Mouse (Mus musculus): ENCODE measurements at regions not wholly inside any gene's neighbourhood (a gene's known extent, or its start where the extent isn't known, plus 50 kb on each side); places are given as distances from the start of the nearest gene placed in this dataset.

DNA sequence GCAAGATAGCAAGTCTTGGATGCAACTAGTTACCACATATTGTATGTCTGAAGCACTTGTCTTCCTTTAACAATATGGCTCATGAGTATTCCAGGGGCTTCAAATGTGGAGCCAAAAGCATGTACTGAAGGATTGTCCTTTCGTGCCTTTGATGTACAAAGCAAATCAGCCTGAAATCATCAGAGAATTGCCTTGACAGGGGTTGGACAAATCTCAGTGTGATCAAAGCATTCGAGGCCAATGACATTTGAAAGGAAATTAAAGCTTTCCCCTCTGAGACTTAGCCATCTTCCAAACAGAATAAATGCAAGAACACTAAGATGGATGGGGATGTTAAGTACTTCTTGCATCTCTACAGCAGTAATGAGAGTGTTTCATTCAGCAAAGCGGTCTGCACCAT is 1144.9 kb downstream of the Mat2b start:
- H3K27ac ChIP-seq (ENCODE audit: low read depth, low read length): no peak overlapping the region
- no peaks in the 10 kb centered on the region for H3K4me1 ChIP-seq (ENCODE audit: control insufficient read depth, insufficient read depth, low read length)
- no peak for ATAC-seq (ENCODE audit: low read depth)
- no peaks in the 10 kb centered on the region for H3K36me3 ChIP-seq (ENCODE audit: control insufficient read depth, insufficient read depth, low read length)
- no peaks in the 10 kb centered on the region for H3K9me3 ChIP-seq (ENCODE audit: control insufficient read depth, low read length)
- H3K9ac ChIP-seq (replicated peaks; ENCODE audit: low read depth, low read length): no peak overlapping the region
- 53% methylated on average over 3 of the region's 3 CpGs for WGBS
- no peak overlapping the region for H3K4me2 ChIP-seq (ENCODE audit: low read depth, low read length)
- H3K4me3 ChIP-seq (ENCODE audit: low read depth, low read length): no peak overlapping the region
- H3K27me3 ChIP-seq (ENCODE audit: control insufficient read depth, insufficient read depth, low read length): no peaks in the 10 kb centered on the region

DNA sequence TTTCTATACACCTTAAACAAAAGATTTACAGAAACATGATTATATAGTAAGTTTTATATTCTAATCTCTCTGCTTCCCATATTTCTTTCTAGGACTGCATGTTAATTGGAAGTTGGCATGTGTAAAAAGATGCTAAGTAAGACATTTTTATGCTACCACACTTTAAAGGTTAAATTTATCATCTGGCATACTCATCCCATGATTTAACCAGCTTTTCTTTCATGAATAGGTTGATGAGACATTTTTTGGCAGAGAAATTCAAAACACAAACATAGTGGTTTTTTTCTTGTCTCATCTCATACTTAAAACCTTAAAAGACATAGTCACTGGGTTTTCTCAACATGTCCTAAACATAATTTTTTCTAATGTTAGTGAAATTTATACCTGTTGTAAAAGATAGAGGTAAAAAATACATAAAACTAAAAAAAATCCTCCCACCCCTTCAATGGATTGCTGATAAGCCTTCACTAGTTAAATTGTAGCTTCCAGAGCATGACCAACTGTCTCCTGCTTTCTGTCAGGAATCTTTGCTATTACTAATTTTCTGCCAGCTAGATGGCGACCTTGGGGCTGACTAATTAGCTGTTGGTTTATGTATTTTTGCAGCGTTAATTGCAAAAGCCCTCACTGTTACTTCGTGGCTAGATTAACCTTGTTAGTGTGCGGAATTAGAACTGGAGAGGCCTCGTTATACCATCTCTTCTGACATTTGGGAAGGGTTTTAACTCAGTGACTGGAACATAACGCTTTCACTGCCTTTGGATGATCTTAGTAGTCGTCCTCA is 1169.9 kb downstream of the Mat2b start:
- Histone ChIP-seq H3K36me3 (ENCODE audit: control insufficient read depth, insufficient read depth, low read length) (no peaks in the 10 kb centered on the region), H3K27ac (ENCODE audit: low read depth, low read length) (no peak overlapping the region), H3K4me3 (ENCODE audit: low read depth, low read length) (no peak overlapping the region), H3K4me1 (ENCODE audit: control insufficient read depth, insufficient read depth, low read length) (no peaks in the 10 kb centered on the region), H3K27me3 (ENCODE audit: control insufficient read depth, insufficient read depth, low read length) (no peaks in the 10 kb centered on the region), H3K9me3 (ENCODE audit: control insufficient read depth, low read length) (no peaks in the 10 kb centered on the region), H3K4me2 (ENCODE audit: low read depth, low read length) (no peak overlapping the region), H3K9ac (replicated peaks; ENCODE audit: low read depth, low read length) (no peak overlapping the region)
- ATAC-seq (ENCODE audit: low read depth): no peak
- WGBS: 49% methylated on average over 7 of the region's 7 CpGs

DNA sequence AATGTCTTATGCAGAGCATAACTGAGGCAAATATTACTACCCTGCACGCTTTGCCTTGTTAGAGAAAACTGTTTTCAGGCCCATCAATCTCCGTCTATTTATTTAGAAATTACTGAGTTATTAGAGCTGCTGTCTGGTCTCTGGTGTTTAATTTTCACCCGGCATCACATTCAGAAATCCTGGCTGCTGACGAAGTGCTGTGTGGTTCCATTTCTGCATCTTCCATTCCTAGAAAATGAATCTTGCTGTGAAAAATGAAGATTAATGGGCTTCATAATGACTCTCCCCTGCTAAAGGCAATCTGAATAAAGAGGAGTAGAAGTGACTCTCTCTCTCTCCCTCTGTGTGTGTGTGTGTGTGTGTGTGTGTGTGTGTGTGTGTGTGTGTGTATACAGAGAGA is 1199.8 kb downstream of the Mat2b start:
- H3K27ac ChIP-seq (ENCODE audit: low read depth, low read length): no peak overlapping the region
- 37% methylated on average over 4 of the region's 4 CpGs for WGBS
- peak; percentile 75; the same call in 1 of the 2 replicates for ATAC-seq (ENCODE audit: low read depth)

DNA sequence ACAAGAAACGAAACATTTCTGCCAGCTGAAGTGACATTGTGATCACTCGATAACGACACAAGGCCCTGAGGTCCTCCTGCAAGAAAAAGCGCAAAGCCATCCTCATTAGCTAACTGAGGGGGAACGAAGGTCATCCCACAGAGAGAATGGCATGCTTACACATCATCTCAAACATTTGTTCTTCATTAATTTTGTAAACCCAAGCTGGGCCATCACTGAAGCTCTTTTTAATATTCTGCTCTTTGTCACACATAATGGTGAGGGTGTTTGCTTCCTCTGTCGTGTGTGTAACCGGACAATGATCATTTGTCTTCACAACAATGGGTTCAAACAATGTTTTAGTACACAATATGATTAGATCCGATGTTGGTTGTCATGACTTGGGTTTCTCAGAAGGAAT is 1217.9 kb downstream of the Mat2b start:
- no peak overlapping the region for H3K27ac ChIP-seq (ENCODE audit: low read depth, low read length)
- ATAC-seq (ENCODE audit: low read depth): no peak
- no peaks in the 10 kb centered on the region for H3K4me1 ChIP-seq (ENCODE audit: control insufficient read depth, insufficient read depth, low read length)
- no peaks in the 10 kb centered on the region for H3K36me3 ChIP-seq (ENCODE audit: control insufficient read depth, insufficient read depth, low read length)
- H3K27me3 ChIP-seq (ENCODE audit: control insufficient read depth, insufficient read depth, low read length): no peaks in the 10 kb centered on the region
- H3K9me3 ChIP-seq (ENCODE audit: control insufficient read depth, low read length): no peaks in the 10 kb centered on the region
- no peak overlapping the region for H3K4me3 ChIP-seq (ENCODE audit: low read depth, low read length)
- 64% methylated on average over 8 of the region's 8 CpGs for WGBS
- H3K9ac ChIP-seq (replicated peaks; ENCODE audit: low read depth, low read length): no peak overlapping the region
- H3K4me2 ChIP-seq (ENCODE audit: low read depth, low read length): no peak overlapping the region

More for the DNA sequence above, 1199.8 kb downstream of the Mat2b start:
- Histone ChIP-seq H3K27me3 (ENCODE audit: control insufficient read depth, insufficient read depth, low read length) (no peaks in the 10 kb centered on the region), H3K9ac (replicated peaks; ENCODE audit: low read depth, low read length) (no peak overlapping the region), H3K36me3 (ENCODE audit: control insufficient read depth, insufficient read depth, low read length) (no peaks in the 10 kb centered on the region), H3K4me1 (ENCODE audit: control insufficient read depth, insufficient read depth, low read length) (no peaks in the 10 kb centered on the region), H3K9me3 (ENCODE audit: control insufficient read depth, low read length) (no peaks in the 10 kb centered on the region), H3K4me3 (ENCODE audit: low read depth, low read length) (no peak overlapping the region), H3K4me2 (ENCODE audit: low read depth, low read length) (no peak overlapping the region)

DNA sequence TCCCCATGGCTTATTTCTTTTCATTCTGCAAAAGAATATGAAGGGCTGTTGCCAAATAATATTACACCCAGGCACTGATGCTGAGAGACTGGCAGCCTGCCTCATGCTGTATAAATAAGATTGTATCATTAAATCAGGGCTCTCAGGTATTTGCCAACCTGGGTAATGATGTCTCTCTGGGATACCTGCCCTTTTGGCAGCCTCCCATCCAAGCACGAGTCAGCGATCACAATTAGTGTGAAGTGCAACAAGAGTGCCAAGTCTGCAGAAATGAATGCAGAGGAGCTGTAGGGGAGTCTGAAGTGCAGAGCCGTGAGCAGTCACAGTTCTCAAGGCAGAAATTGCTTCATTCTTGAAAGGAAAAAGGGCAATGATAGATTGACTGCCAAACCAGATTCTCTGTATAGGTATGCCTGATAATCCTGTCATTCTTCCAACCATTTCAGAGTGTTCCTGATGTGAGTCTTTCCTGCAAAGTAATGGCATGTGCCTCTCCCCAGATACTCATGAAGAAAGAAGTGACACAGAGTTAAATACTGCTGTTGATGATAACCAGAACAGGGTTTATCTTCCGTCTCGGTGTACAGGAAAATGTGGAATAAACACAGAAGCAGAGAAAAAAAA is 1241.6 kb downstream of the Mat2b start:
- H3K4me3 ChIP-seq (ENCODE audit: low read depth, low read length): no peak overlapping the region
- ATAC-seq (ENCODE audit: low read depth): no peak
- 54% methylated on average over 5 of the region's 5 CpGs for WGBS
- H3K4me2 ChIP-seq (ENCODE audit: low read depth, low read length): no peak overlapping the region
- no peaks in the 10 kb centered on the region for H3K36me3 ChIP-seq (ENCODE audit: control insufficient read depth, insufficient read depth, low read length)
- H3K9me3 ChIP-seq (ENCODE audit: control insufficient read depth, low read length): no peaks in the 10 kb centered on the region
- no peak overlapping the region for H3K9ac ChIP-seq (replicated peaks; ENCODE audit: low read depth, low read length)
- no peaks in the 10 kb centered on the region for H3K4me1 ChIP-seq (ENCODE audit: control insufficient read depth, insufficient read depth, low read length)
- no peak overlapping the region for H3K27ac ChIP-seq (ENCODE audit: low read depth, low read length)
- no peaks in the 10 kb centered on the region for H3K27me3 ChIP-seq (ENCODE audit: control insufficient read depth, insufficient read depth, low read length)

DNA sequence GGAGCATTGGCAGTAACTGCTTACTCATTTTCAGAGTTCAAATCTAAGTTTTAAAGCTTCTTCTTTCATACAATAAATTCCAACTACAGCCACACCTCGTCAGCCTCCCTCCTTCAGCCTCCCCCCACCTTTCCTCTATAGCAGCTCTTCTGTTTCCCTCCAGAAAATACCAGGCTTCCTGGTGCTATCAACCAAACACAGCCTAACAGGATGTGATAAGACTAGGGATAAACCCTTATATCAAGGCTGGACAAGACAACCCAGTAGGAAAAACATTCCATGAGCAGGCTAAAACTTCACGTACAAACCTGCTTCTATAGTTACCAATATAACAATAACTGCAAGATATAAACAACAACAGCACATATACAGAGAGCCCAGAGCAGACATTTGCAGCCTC is 1248.6 kb downstream of the Mat2b start:
- no peak for ATAC-seq (ENCODE audit: low read depth)
- Histone ChIP-seq H3K4me2 (ENCODE audit: low read depth, low read length) (no peak overlapping the region), H3K4me3 (ENCODE audit: low read depth, low read length) (no peak overlapping the region), H3K9ac (replicated peaks; ENCODE audit: low read depth, low read length) (no peak overlapping the region), H3K4me1 (ENCODE audit: control insufficient read depth, insufficient read depth, low read length) (no peaks in the 10 kb centered on the region), H3K36me3 (ENCODE audit: control insufficient read depth, insufficient read depth, low read length) (no peaks in the 10 kb centered on the region), H3K27me3 (ENCODE audit: control insufficient read depth, insufficient read depth, low read length) (no peaks in the 10 kb centered on the region), H3K9me3 (ENCODE audit: control insufficient read depth, low read length) (no peaks in the 10 kb centered on the region), H3K27ac (ENCODE audit: low read depth, low read length) (no peak overlapping the region)
- 89% methylated on average over 2 of the region's 2 CpGs for WGBS

DNA sequence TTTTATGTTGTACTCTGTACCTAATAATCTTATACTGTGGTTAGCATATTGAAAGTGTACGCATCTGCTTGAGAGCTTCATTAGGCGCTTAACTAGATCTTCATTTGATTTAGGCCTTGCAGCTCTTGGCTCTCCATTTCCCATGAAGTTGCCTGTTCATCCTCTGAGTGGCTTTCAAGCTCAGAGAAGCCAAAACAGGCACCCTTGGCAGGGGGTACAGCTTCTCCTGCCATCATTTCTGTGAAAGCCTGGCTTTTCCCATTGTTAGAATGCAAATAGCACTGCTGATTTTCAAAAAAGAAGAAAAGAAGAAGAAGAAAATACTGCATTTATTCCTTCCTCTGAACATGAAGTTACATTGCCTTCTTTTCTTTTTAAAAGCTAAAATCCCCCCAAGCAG is 1283.3 kb downstream of the Mat2b start:
- no peak overlapping the region for H3K9ac ChIP-seq (replicated peaks; ENCODE audit: low read depth, low read length)
- 65% methylated on average over 2 of the region's 2 CpGs for WGBS
- no peak overlapping the region for H3K27ac ChIP-seq (ENCODE audit: low read depth, low read length)
- no peaks in the 10 kb centered on the region for H3K9me3 ChIP-seq (ENCODE audit: control insufficient read depth, low read length)
- no peak overlapping the region for H3K4me3 ChIP-seq (ENCODE audit: low read depth, low read length)
- H3K4me1 ChIP-seq (ENCODE audit: control insufficient read depth, insufficient read depth, low read length): no peaks in the 10 kb centered on the region
- ATAC-seq (ENCODE audit: low read depth): no peak
- no peaks in the 10 kb centered on the region for H3K36me3 ChIP-seq (ENCODE audit: control insufficient read depth, insufficient read depth, low read length)
- no peak overlapping the region for H3K4me2 ChIP-seq (ENCODE audit: low read depth, low read length)
- no peaks in the 10 kb centered on the region for H3K27me3 ChIP-seq (ENCODE audit: control insufficient read depth, insufficient read depth, low read length)

DNA sequence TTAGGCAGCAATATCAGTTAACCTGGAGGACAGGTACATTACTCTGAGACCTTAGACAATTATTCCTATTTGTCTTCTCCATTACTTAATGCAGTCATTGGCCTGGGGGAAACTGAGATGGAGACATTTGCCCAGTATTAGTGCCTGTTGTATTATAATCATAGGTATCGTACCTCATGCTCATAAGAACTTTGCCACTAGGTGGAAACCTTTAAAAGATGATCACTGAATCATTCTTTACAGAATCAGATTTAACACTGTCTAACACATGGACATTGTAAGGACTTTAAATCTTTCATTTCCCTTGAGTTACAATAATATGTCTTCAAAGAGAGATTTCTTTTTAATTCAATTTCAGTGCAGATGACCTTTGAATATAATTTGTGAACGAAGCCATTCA is 1283.8 kb downstream of the Mat2b start:
- 82% methylated on average over 2 of the region's 2 CpGs for WGBS
- no peak for ATAC-seq (ENCODE audit: low read depth)
- Histone ChIP-seq H3K4me2 (ENCODE audit: low read depth, low read length) (no peak overlapping the region), H3K9me3 (ENCODE audit: control insufficient read depth, low read length) (no peaks in the 10 kb centered on the region), H3K4me3 (ENCODE audit: low read depth, low read length) (no peak overlapping the region), H3K27ac (ENCODE audit: low read depth, low read length) (no peak overlapping the region), H3K9ac (replicated peaks; ENCODE audit: low read depth, low read length) (no peak overlapping the region), H3K36me3 (ENCODE audit: control insufficient read depth, insufficient read depth, low read length) (no peaks in the 10 kb centered on the region), H3K4me1 (ENCODE audit: control insufficient read depth, insufficient read depth, low read length) (no peaks in the 10 kb centered on the region), H3K27me3 (ENCODE audit: control insufficient read depth, insufficient read depth, low read length) (no peaks in the 10 kb centered on the region)

DNA sequence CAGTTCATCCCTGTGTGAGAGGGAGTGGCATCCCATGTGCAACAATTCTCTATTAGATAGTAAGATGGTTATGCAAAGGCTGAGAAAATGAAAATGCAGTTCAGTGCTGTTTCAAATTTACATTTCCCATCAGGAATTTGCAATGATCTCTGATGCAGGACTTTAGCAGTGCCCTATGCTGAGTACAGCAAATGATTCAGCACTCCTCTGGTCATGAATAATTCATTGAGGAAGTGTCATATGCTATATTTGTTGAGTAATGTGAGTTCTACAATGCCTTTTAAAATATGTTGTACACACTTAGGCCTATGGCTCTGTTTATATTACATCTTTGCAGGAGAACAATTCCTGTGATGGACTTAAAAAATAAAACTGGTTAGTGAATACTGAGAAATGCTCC is 1330.2 kb downstream of the Mat2b start:
- Histone ChIP-seq H3K27ac (ENCODE audit: low read depth, low read length) (no peak overlapping the region), H3K4me2 (ENCODE audit: low read depth, low read length) (no peak overlapping the region), H3K4me3 (ENCODE audit: low read depth, low read length) (no peak overlapping the region), H3K9me3 (ENCODE audit: control insufficient read depth, low read length) (no peaks in the 10 kb centered on the region), H3K36me3 (ENCODE audit: control insufficient read depth, insufficient read depth, low read length) (no peaks in the 10 kb centered on the region), H3K4me1 (ENCODE audit: control insufficient read depth, insufficient read depth, low read length) (no peaks in the 10 kb centered on the region), H3K27me3 (ENCODE audit: control insufficient read depth, insufficient read depth, low read length) (no peaks in the 10 kb centered on the region), H3K9ac (replicated peaks; ENCODE audit: low read depth, low read length) (no peak overlapping the region)
- no peak for ATAC-seq (ENCODE audit: low read depth)

Data from neural tube, embryonic 14.5 days (tissue).